Mouse (Mus musculus) embryonic facial prominence, embryonic 14.5 days (tissue): ENCODE results near the gene Slc44a3. TPM values are rescaled to one million over a fixed set of nuclear protein-coding genes. Genes with fewer than 3 reads are reported as not detected.

Experiments used
- ATAC-seq: fragments of 200-750 bp; cut with Nextera tagmentation; 2 replicates; pipeline ENCODE4 v1.8.0; 2017; ENCODE audit warnings: low read depth, moderate number of reproducible peaks, moderate TSS enrichment
- DNase-seq: peaks from one replicate; pipeline ENCODE4 v3.0.0-alpha.2; 2015; ENCODE audit warnings: low spot score
- H3K27ac ChIP-seq: fragments of 300-500 bp; sonication (generic); replicated peaks from 2 replicates; pipeline ENCODE4 v1.5.1; 2014; ENCODE audit warnings: low read depth, mild to moderate bottlenecking, low read length, moderate library complexity
- H3K27me3 ChIP-seq: fragments of 300-500 bp; sonication (generic); replicated peaks from 2 replicates; pipeline ENCODE4 v1.6.1; 2014; ENCODE audit warnings: low read length; ENCODE audit not compliant: control insufficient read depth, insufficient read depth
- H3K36me3 ChIP-seq: fragments of 300-500 bp; sonication (generic); 2 replicates; pipeline ENCODE4 v1.6.1; 2014; ENCODE audit warnings: low read length, mixed read lengths; ENCODE audit not compliant: control insufficient read depth, insufficient read depth
- H3K4me1 ChIP-seq: fragments of 300-500 bp; sonication (generic); 2 replicates; pipeline ENCODE4 v1.6.1; 2014; ENCODE audit warnings: antibody characterized with exemption, low read length; ENCODE audit not compliant: control insufficient read depth, insufficient read depth
- H3K4me2 ChIP-seq: fragments of 300-500 bp; sonication (generic); 2 replicates; pipeline ENCODE4 v1.6.1; 2014; ENCODE audit warnings: low read depth, mild to moderate bottlenecking, low read length, moderate library complexity, mixed read lengths
- H3K4me3 ChIP-seq: fragments of 300-500 bp; sonication (generic); 2 replicates; pipeline ENCODE4 v1.5.1; 2014; ENCODE audit warnings: low read depth, mild to moderate bottlenecking, low read length
- H3K9ac ChIP-seq: fragments of 300-500 bp; sonication (generic); 2 replicates; pipeline ENCODE4 v1.6.1; 2014; ENCODE audit warnings: low read depth, mild to moderate bottlenecking, low read length, moderate library complexity, mixed read lengths
- H3K9me3 ChIP-seq: fragments of 300-500 bp; sonication (generic); 2 replicates; pipeline ENCODE4 v1.6.1; 2016; ENCODE audit warnings: low read length; ENCODE audit not compliant: control insufficient read depth
- WGBS: fragments of 180-500 bp; shearing (Covaris S2); extraction: QIAGEN DNeasy Blood & Tissue Kit; methylation state at CpG from one replicate; pipeline ENCODE4 v1.1.7; 2014; 5-methylcytosine and 5-hydroxymethylcytosine counted together
- polyA plus RNA-seq: library from polyadenylated mRNA; unstranded; fragments of >200 nt; fragmentation: Nextera tagmentation; extraction: Ambion mirVana; gene quantifications from 2 replicates; pipeline ENCODE4 v1.2.1, GENCODE M21; 2014

The Slc44a3 gene
- polyA plus RNA-seq, 1 experiment from 2014 or later = 6.4 TPM

- peaks cover 51% of the 10 kb centered on the region for H3K4me1 ChIP-seq
- peak overlapping the region; percentile 98 for H3K9ac ChIP-seq
- H3K9me3 ChIP-seq = no peaks in the 10 kb centered on the region
- H3K36me3 ChIP-seq = no peaks in the 10 kb centered on the region
- ATAC-seq (no peak), DNase-seq (peak; percentile 61)
- H3K4me2 ChIP-seq = peak overlapping the region; percentile 93
- H3K27ac ChIP-seq = peak overlapping the region; percentile 99; the same call in 1 of the 2 replicates
- 36% methylated on average over 11 of the region's 11 CpGs for WGBS
- H3K4me3 ChIP-seq = peak overlapping the region; percentile 70
- H3K27me3 ChIP-seq = 0 out of 2 replicates have a peak, but pooled peaks cover 4% of the 10 kb centered on the region
Measured at GRCm38 (mm10) chr3:121428696-121429259, 103.4 kb downstream of the Slc44a3 start.

GRCm38 (mm10) chr3:121428230-121428629 is 104.0 kb downstream of the Slc44a3 start:
- 6% methylated on average over 8 of the region's 8 CpGs for WGBS
- 0 out of 2 replicates have a peak, but pooled peaks cover 4% of the 10 kb centered on the region for H3K27me3 ChIP-seq
- H3K4me3 ChIP-seq = peak overlapping the region; percentile 70
- H3K27ac ChIP-seq = peak overlapping the region; percentile 99
- H3K4me2 ChIP-seq = peak overlapping the region; percentile 93
- ATAC-seq (no peak), DNase-seq (no peak)
- H3K9ac ChIP-seq = peak overlapping the region; percentile 98
- peaks cover 45% of the 10 kb centered on the region for H3K4me1 ChIP-seq
- no peaks in the 10 kb centered on the region for H3K9me3 ChIP-seq
- H3K36me3 ChIP-seq = no peaks in the 10 kb centered on the region

- DNase-seq (peak; percentile 94), ATAC-seq (peak; percentile 58; the same call in 1 of the 2 replicates)
- Histone ChIP-seq H3K9ac (peak overlapping the region; percentile 98), H3K36me3 (no peaks in the 10 kb centered on the region), H3K4me2 (peak overlapping the region; percentile 93), H3K27me3 (0 out of 2 replicates have a peak, but pooled peaks cover 4% of the 10 kb centered on the region), H3K27ac (peak overlapping the region; percentile 99), H3K4me1 (peaks cover 38% of the 10 kb centered on the region), H3K9me3 (no peaks in the 10 kb centered on the region), H3K4me3 (peak overlapping the region; percentile 70)
- 2% methylated on average over 13 of the region's 13 CpGs for WGBS
Measured at GRCm38 (mm10) chr3:121427520-121427908, 104.7 kb downstream of the Slc44a3 start.

GRCm38 (mm10) chr3:121426621-121427519 is 105.3 kb downstream of the Slc44a3 start:
- Histone ChIP-seq H3K4me2 (peak overlapping the region; percentile 93), H3K27ac (peak overlapping the region; percentile 99), H3K4me3 (peak overlapping the region; percentile 70), H3K36me3 (no peaks in the 10 kb centered on the region), H3K9ac (peak overlapping the region; percentile 98), H3K27me3 (0 out of 2 replicates have a peak, but pooled peaks cover 4% of the 10 kb centered on the region), H3K9me3 (no peaks in the 10 kb centered on the region), H3K4me1 (peaks cover 32% of the 10 kb centered on the region)
- DNase-seq (peak; percentile 92), ATAC-seq (peak; percentile 80)
- WGBS = under 1% methylated on average over 48 of the region's 93 CpGs

- H3K4me2 ChIP-seq = peak within 1 kb of the TSS; percentile 93
- no peaks in the 10 kb centered on the region for H3K9me3 ChIP-seq
- peak within 1 kb of the TSS; percentile 70 for H3K4me3 ChIP-seq
- H3K36me3 ChIP-seq = no peaks in the 10 kb centered on the region
- ATAC-seq (peak; percentile 91), DNase-seq (peak; percentile 97)
- H3K4me1 ChIP-seq = peaks cover 30% of the 10 kb centered on the region
- H3K9ac ChIP-seq = peak within 1 kb of the TSS; percentile 98
- H3K27me3 ChIP-seq = 0 out of 2 replicates have a peak, but pooled peaks cover 4% of the 10 kb centered on the region
- under 1% methylated on average over 25 of the region's 66 CpGs for WGBS
- H3K27ac ChIP-seq = peak within 1 kb of the TSS; percentile 99
Measured at GRCm38 (mm10) chr3:121425861-121426620, 106.2 kb downstream of the Slc44a3 start, which contains the start of gene Cnn3. Gene Cnn3 (plus strand): TSS chr3:121426497.

GRCm38 (mm10) chr3:121422405-121422804 is 109.8 kb downstream of the Slc44a3 start:
- Histone ChIP-seq H3K9ac (no peak overlapping the region), H3K4me1 (peaks cover 14% of the 10 kb centered on the region), H3K27ac (no peak overlapping the region), H3K9me3 (no peaks in the 10 kb centered on the region), H3K4me3 (no peak overlapping the region), H3K4me2 (no peak overlapping the region), H3K36me3 (no peaks in the 10 kb centered on the region), H3K27me3 (0 out of 2 replicates have a peak, but pooled peaks cover 4% of the 10 kb centered on the region)
- 74% methylated on average over 8 of the region's 8 CpGs for WGBS
- DNase-seq = no peak
- no peak for ATAC-seq

GRCm38 (mm10) chr3:121418850-121419435 is 113.3 kb downstream of the Slc44a3 start:
- no peaks in the 10 kb centered on the region for H3K27me3 ChIP-seq
- no peak for DNase-seq
- 80% methylated on average over 9 of the region's 9 CpGs for WGBS
- H3K36me3 ChIP-seq = no peaks in the 10 kb centered on the region
- peaks cover 6% of the 10 kb centered on the region for H3K4me1 ChIP-seq
- H3K4me3 ChIP-seq = no peak overlapping the region
- ATAC-seq = no peak
- no peak overlapping the region for H3K27ac ChIP-seq
- no peaks in the 10 kb centered on the region for H3K9me3 ChIP-seq
- H3K9ac ChIP-seq = no peak overlapping the region
- H3K4me2 ChIP-seq = no peak overlapping the region

- Histone ChIP-seq H3K27ac (peak overlapping the region; percentile 35; the same call in 1 of the 2 replicates), H3K9ac (no peak overlapping the region), H3K36me3 (no peaks in the 10 kb centered on the region), H3K4me1 (peaks cover 6% of the 10 kb centered on the region), H3K4me2 (no peak overlapping the region), H3K4me3 (no peak overlapping the region), H3K27me3 (no peaks in the 10 kb centered on the region), H3K9me3 (no peaks in the 10 kb centered on the region)
- 40% methylated on average over 6 of the region's 6 CpGs for WGBS
- DNase-seq (peak; percentile 72), ATAC-seq (no peak)
Measured at GRCm38 (mm10) chr3:121418251-121418601, 114.0 kb downstream of the Slc44a3 start.
